Mouse (Mus musculus) urinary bladder, postnatal 4 days (tissue): ENCODE data around the gene Clcn3.
"Not testable (repeated sequence)": the region's sequence is repeated elsewhere in the genome, so short reads cannot be mapped to it uniquely, and the experiment has no call there.

Source experiments
- DNase-seq, 2 experiments: peaks; one replicate each; pipeline ENCODE4 v3.0.0; 2021 to 2022; ENCODE audit warnings: low spot score in 2 of 2

Clcn3 gene

DNA sequence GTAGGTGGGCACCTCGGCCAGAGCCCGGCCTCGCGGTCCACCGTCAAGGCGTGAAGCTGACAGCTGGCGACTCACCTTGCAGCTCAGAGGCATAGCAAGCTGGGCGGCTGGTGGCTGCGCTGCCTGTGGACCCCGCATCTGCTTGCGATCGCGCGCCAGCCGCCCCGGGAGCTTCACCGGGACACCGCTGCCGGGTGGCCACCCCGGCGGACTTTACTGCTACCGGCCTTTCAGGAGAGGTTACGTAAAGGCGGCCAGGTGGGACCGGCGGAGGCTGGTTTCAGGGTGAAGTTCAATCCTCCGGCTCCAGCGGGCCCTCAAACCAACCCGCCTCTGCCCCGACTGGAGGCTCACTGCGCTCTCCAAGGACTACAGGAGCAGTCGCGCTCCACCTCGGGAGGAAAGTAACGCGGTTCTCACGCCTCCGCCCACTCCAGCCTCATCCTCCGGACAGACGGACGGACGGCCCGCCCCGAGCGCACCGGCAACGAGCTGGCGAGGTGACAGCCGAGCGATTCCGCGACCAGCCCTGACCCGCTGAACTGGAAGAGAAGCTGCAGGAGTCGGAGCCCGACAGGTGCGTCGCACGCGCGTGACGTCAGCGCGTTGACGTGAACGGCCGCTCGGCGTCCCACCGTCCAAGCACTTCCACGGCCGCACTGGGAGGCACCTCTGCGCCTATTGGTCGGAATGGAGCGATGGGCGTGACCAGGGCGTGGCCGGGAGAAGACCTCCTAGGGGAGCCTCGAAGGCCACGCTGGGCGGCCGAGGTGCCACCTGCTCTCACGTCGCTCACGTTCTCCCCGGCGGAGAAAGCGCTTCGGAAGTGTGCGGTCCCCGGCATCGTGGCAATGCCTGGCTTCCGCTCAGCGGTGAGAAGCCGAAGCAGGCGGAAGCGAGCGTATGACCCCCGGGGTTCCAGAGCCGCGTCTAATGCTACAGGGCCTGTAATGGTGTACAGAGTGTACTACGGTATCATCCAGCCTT lies at the start of gene Clcn3:
TSS of gene Clcn3 (minus strand) at position 600 of the 987 bp plus-strand sequence.
- peak; percentile 92 to 96 for DNase-seq

- no peak for DNase-seq
Measured at GRCm38 (mm10) chr8:60996468-60996867, 13.4 kb upstream of the Clcn3 start.

DNA sequence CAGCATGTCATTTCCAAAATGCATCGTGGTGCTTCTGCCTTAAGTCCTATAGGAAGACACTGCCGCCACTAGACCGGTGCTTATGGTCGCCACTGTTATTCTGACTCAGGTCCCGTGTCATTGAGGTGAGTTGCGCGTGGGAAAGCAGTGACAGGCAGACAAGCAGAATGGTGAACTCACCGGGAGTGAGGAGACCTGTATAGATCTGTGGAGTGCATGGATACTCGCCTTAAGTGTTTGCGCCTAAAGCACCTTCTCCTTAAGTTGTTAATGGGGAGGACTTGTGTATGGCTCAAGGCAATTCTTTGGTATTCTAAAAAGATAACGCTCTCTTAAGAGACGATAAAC lies 10.5 kb upstream of the Clcn3 start:
- DNase-seq: no peak

DNA sequence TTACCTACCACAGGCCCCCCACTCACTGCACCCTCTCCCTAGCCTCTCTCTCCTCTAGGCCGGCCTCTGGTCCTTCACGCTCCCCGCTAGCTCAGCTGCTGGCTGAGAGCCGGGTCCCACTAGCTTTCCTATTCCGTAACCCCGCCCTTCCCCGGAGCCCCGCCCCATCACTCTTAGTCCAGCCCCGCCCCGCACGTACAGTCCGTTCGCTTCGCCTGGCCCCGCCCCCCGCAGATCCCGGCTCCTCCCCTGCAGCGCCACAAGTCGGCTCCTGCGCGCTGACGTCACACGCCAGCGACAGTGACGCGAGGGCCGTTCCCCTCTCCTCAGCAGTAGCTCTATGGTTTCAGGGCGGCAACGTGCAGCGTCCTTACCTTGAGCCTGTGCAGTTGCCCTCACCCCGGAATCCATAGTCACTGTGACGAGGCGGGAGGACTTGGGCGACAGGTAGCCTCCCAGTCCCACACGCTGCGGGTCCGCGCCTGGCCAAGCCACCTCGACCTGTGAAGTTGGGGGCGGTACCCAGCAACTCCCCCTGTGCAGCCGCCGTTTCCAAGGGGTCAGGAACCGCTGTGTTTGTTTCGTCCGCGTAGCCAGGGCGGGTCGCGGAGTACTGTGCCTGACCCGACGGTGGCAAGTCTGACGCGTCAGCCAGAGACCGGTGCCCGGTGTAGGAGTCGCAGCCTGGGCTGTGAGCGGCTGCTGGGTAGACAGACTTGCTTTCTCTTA lies 10.0 kb upstream of the Clcn3 start, which contains the start of gene Nek1:
TSS of gene Nek1 (plus strand) at position 286 of the 729 bp plus-strand sequence.
- DNase-seq: peak; percentile 95 to 98

DNA sequence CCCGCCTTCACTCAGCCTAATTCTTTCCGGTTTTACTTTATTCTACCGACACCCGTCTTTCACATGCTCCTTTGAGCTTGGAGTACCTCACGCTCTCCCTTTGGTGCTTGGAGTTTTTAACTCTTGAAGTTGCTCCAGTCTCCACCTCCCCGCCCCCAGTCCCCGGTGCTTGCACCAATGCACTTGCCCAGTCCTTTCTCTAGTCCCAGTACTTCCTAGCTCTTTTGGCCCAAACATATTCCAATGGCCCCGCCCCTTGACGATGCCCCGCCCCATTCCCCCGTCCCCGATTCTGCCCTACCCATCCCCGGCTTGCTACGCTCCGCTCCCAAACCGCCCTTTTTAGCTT lies 9.4 kb upstream of the Clcn3 start:
- DNase-seq: peak; percentile 73 to 81

- DNase-seq: not testable (repeated sequence)
Measured at GRCm38 (mm10) chr8:60984260-60985010, 1.3 kb upstream of the Clcn3 start.

- DNase-seq: peak in 1 of 2 experiments; percentile 57
Measured at GRCm38 (mm10) chr8:60983688-60984079, 584 bp upstream of the Clcn3 start.

GRCm38 (mm10) chr8:60981388-60981787 lies 1.7 kb downstream of the Clcn3 start:
- DNase-seq: no peak

GRCm38 (mm10) chr8:60978496-60978895 lies 4.6 kb downstream of the Clcn3 start:
- DNase-seq: no peak

GRCm38 (mm10) chr8:60976818-60977217 lies 6.3 kb downstream of the Clcn3 start:
- no peak for DNase-seq

DNA sequence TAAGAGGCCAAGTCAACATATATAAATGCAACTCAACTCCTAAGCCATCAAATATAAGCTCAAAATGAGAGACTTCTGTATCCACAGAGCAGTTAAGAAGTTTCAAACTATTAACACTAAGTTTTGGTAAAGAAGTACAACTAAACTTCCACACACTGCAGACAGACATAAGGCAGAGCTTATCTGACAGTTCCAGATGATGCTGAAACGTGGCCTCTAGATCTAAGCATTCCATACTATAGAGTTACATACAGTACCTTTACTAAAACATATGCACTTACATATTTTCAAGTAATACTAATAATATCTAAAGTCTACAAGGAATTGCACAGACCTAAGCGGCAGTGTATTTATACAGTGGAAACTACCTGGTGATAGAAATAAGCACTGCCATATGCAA lies 8.3 kb downstream of the Clcn3 start:
- DNase-seq: no peak

GRCm38 (mm10) chr8:60973448-60973847 lies 9.7 kb downstream of the Clcn3 start:
- no peak for DNase-seq

GRCm38 (mm10) chr8:60971808-60972207 lies 11.3 kb downstream of the Clcn3 start:
- DNase-seq: no peak

DNA sequence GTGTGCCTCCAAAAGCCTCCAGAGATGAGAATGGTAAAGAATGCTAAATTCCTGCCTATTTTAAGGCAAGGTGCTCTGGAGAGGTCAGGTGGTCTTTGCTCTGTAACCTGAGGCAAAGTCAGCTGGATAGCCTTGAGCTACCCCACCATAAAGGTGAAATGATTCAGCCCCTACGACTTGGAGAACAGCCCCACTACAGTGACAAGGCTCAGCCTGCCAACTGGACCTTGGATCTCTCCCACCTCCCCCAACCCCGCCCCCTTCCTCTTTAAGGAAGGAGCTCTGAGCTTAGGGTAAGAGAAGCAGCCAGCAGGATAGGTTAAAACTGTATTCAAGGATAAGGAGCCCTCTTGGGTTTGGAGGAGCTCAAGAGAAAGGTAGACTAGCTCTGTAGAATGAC lies 14.0 kb downstream of the Clcn3 start:
- no peak for DNase-seq

- DNase-seq: no peak
Measured at GRCm38 (mm10) chr8:60965741-60966140, 17.4 kb downstream of the Clcn3 start.

GRCm38 (mm10) chr8:60965306-60965705 lies 17.8 kb downstream of the Clcn3 start:
- no peak for DNase-seq

GRCm38 (mm10) chr8:60964518-60964917 lies 18.6 kb downstream of the Clcn3 start:
- DNase-seq: no peak

- DNase-seq: no peak
Measured at GRCm38 (mm10) chr8:60963931-60964330, 19.2 kb downstream of the Clcn3 start.

DNA sequence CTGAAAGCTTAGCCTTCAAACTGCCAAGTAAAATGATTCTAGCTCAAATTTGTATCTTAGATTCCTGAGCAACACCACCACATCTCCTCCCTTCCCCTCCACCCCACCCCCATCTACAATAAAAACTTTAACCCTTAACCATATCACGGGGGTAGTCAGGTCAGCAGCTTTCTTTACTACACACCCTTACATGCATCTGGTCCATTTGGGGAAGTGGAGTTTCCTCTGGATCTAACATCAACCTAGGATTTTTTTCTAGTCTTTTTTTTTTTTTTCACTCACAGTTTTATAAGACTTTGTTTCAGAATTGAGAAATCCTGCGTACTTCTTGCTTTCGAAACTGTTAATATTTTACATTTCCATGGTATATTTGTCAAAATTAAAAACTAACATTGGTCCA lies 20.3 kb downstream of the Clcn3 start:
- DNase-seq: no peak

GRCm38 (mm10) chr8:60956847-60957246 lies 26.3 kb downstream of the Clcn3 start:
- DNase-seq: no peak

DNA sequence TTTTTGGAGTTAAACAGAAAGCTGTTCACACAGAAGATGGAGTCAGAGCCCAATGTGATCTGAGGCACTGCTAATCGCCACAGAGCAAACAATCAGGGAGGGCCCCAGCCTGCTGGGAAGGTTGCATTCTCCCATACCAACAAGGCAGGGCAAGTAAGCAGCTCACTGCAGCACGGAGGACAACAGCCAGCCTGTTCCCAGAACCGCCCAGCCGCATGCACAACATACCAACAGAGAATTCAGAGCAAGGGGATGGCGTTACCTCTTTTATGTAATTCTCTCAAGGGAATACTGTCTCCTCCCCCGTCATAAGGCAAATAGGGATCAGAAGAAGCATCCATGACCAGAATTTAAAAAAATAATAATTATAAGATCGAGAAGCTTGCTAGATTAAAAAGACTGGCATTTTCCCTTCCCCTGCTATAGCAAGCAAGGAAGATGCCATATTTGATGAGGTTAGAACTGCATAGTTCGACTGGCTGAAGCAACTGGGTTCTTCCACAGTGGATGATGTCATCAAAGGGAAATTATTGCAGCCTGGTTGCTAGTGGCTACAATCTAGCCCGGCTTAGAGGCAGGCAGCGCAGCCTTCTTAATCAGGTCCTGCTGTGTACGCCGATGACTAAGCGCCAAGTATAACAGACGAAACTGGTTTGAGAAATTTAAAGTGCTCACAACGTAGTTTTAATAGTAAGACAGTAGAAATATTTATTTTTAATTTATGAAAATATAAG lies 28.7 kb downstream of the Clcn3 start:
- peak; percentile 64 for DNase-seq
